Mouse (Mus musculus): ENCODE results near the gene Ints13. TPM values are rescaled to one million over a fixed set of nuclear protein-coding genes. Genes with fewer than 3 reads are reported as not detected.

Gene Ints13
- polyA plus RNA-seq (2015; fragmentation: Nextera tagmentation; extraction: Ambion mirVana), result 79.5 and 83.1 TPM in 2 replicates

- no peaks in the 10 kb centered on the region for H3K9me3 ChIP-seq (ENCODE audit: low read length)
- peak within 1 kb of the TSS; percentile 97 for H3K4me3 ChIP-seq (ENCODE audit: low read length)
- H3K9ac ChIP-seq (replicated peaks; ENCODE audit: low read length), result peak within 1 kb of the TSS; percentile 97
- WGBS, result under 1% methylated on average over 72 of the region's 77 CpGs
- no peaks in the 10 kb centered on the region for H3K36me3 ChIP-seq (ENCODE audit: insufficient read depth, low read length)
- peak within 1 kb of the TSS; percentile 96 for H3K27ac ChIP-seq (ENCODE audit: low read length)
- peak within 1 kb of the TSS; percentile 87 for H3K4me2 ChIP-seq (replicated peaks; ENCODE audit: low read depth, low read length)
- H3K27me3 ChIP-seq (ENCODE audit: insufficient read depth, low read length), result no peaks in the 10 kb centered on the region
- peaks cover 31% of the 10 kb centered on the region for H3K4me1 ChIP-seq (ENCODE audit: insufficient read depth, low read length)
- ATAC-seq (ENCODE audit: low FRiP score, low TSS enrichment), result peak; percentile 96
Measured at GRCm38 (mm10) chr6:146577310-146578109, at the start of gene Ints13. Gene Ints13 (minus strand): TSS chr6:146577835.

DNA sequence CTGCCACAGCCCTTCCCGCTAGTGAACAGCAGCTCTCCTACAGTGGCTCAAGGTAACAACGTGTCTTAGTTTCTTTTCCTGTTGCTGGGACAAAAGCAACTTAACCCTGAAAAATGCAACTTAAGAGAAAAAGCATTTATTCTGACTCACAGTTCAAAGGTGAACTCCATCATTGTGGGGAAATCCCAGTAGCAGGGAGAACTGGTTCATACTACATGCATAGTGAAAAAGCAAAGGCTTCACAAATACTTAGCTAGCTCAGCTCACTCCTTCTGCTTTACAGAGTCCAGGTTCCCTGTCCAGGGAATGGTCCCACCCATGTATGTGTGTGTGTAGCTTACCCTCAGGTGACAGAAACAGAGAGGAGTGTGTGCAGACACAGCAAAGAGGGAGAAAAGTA, 39.0 kb upstream of the Ints13 start:
- Histone ChIP-seq H3K9me3 (ENCODE audit: low read length) (no peaks in the 10 kb centered on the region), H3K4me2 (replicated peaks; ENCODE audit: low read depth, low read length) (no peak overlapping the region), H3K27ac (ENCODE audit: low read length) (no peak overlapping the region), H3K9ac (replicated peaks; ENCODE audit: low read length) (no peak overlapping the region), H3K36me3 (ENCODE audit: insufficient read depth, low read length) (peaks cover 70% of the 10 kb centered on the region), H3K27me3 (ENCODE audit: insufficient read depth, low read length) (no peaks in the 10 kb centered on the region), H3K4me1 (ENCODE audit: insufficient read depth, low read length) (no peaks in the 10 kb centered on the region), H3K4me3 (ENCODE audit: low read length) (no peak overlapping the region)
- ATAC-seq (ENCODE audit: low FRiP score, low TSS enrichment), result no peak
- WGBS, result 90% methylated on average over 2 of the region's 2 CpGs

GRCm38 (mm10) chr6:146615891-146616290, 38.3 kb upstream of the Ints13 start:
- no peaks in the 10 kb centered on the region for H3K9me3 ChIP-seq (ENCODE audit: low read length)
- H3K27me3 ChIP-seq (ENCODE audit: insufficient read depth, low read length), result no peaks in the 10 kb centered on the region
- no peak overlapping the region for H3K4me2 ChIP-seq (replicated peaks; ENCODE audit: low read depth, low read length)
- no peak overlapping the region for H3K4me3 ChIP-seq (ENCODE audit: low read length)
- no peaks in the 10 kb centered on the region for H3K4me1 ChIP-seq (ENCODE audit: insufficient read depth, low read length)
- no peak overlapping the region for H3K9ac ChIP-seq (replicated peaks; ENCODE audit: low read length)
- ATAC-seq (ENCODE audit: low FRiP score, low TSS enrichment), result no peak
- H3K27ac ChIP-seq (ENCODE audit: low read length), result no peak overlapping the region
- WGBS, result 91% methylated on average over 8 of the region's 8 CpGs
- peaks cover 64% of the 10 kb centered on the region for H3K36me3 ChIP-seq (ENCODE audit: insufficient read depth, low read length)

DNA sequence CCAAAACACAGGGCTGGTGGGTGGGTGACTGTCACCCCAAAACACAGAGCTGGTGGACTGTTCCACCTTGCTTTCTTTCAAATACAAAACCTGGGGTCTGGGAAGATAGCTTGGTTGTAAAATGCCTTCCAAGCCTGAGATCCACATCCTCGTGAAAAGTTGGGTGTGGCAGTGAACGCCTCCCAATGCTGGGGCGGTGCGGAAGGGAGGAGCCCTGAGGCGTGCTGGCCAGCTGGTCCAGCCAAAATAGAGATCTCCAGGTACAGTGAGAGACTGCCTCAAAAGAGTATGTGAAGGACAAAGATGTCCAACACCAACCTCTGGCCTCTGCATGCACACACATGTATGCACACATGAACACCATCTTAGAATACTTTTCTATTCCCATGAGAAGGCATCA, 36.9 kb upstream of the Ints13 start:
- H3K9me3 ChIP-seq (ENCODE audit: low read length), result no peaks in the 10 kb centered on the region
- no peak overlapping the region for H3K9ac ChIP-seq (replicated peaks; ENCODE audit: low read length)
- H3K4me1 ChIP-seq (ENCODE audit: insufficient read depth, low read length), result no peaks in the 10 kb centered on the region
- H3K4me3 ChIP-seq (ENCODE audit: low read length), result no peak overlapping the region
- no peak overlapping the region for H3K27ac ChIP-seq (ENCODE audit: low read length)
- ATAC-seq (ENCODE audit: low FRiP score, low TSS enrichment), result no peak
- H3K36me3 ChIP-seq (ENCODE audit: insufficient read depth, low read length), result peaks cover 62% of the 10 kb centered on the region
- WGBS, result 90% methylated on average over 5 of the region's 5 CpGs
- H3K4me2 ChIP-seq (replicated peaks; ENCODE audit: low read depth, low read length), result no peak overlapping the region
- no peaks in the 10 kb centered on the region for H3K27me3 ChIP-seq (ENCODE audit: insufficient read depth, low read length)

GRCm38 (mm10) chr6:146613907-146614306, 36.3 kb upstream of the Ints13 start:
- no peaks in the 10 kb centered on the region for H3K4me1 ChIP-seq (ENCODE audit: insufficient read depth, low read length)
- H3K4me3 ChIP-seq (ENCODE audit: low read length), result no peak overlapping the region
- no peaks in the 10 kb centered on the region for H3K27me3 ChIP-seq (ENCODE audit: insufficient read depth, low read length)
- no peaks in the 10 kb centered on the region for H3K9me3 ChIP-seq (ENCODE audit: low read length)
- no peak overlapping the region for H3K27ac ChIP-seq (ENCODE audit: low read length)
- ATAC-seq (ENCODE audit: low FRiP score, low TSS enrichment), result no peak
- H3K9ac ChIP-seq (replicated peaks; ENCODE audit: low read length), result no peak overlapping the region
- no peak overlapping the region for H3K4me2 ChIP-seq (replicated peaks; ENCODE audit: low read depth, low read length)
- H3K36me3 ChIP-seq (ENCODE audit: insufficient read depth, low read length), result peaks cover 65% of the 10 kb centered on the region
- 90% methylated on average over 5 of the region's 5 CpGs for WGBS

DNA sequence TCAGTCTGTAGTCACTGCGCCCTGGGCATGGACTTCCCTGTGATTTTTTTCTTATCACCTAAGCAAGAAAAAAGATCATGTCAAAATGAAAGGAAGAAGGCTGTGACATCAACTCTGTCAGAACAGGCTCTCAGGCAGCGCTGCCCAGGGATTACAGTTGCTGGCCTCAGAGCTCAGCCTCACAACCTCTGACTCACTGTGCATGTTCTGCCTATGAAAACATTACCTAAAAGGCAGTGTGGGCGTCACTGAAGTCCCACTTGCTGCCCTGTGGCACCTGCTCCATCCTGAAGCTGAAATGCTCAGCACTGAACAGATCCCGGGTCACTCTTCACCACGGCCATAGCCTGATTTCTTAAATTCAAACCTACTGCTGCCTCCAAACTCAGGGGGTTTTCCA, 35.1 kb upstream of the Ints13 start:
- 89% methylated on average over 5 of the region's 5 CpGs for WGBS
- H3K27me3 ChIP-seq (ENCODE audit: insufficient read depth, low read length), result no peaks in the 10 kb centered on the region
- no peak overlapping the region for H3K4me2 ChIP-seq (replicated peaks; ENCODE audit: low read depth, low read length)
- no peak overlapping the region for H3K9ac ChIP-seq (replicated peaks; ENCODE audit: low read length)
- no peaks in the 10 kb centered on the region for H3K9me3 ChIP-seq (ENCODE audit: low read length)
- H3K36me3 ChIP-seq (ENCODE audit: insufficient read depth, low read length), result peaks cover 59% of the 10 kb centered on the region
- H3K4me1 ChIP-seq (ENCODE audit: insufficient read depth, low read length), result no peaks in the 10 kb centered on the region
- no peak overlapping the region for H3K27ac ChIP-seq (ENCODE audit: low read length)
- no peak for ATAC-seq (ENCODE audit: low FRiP score, low TSS enrichment)
- H3K4me3 ChIP-seq (ENCODE audit: low read length), result no peak overlapping the region

DNA sequence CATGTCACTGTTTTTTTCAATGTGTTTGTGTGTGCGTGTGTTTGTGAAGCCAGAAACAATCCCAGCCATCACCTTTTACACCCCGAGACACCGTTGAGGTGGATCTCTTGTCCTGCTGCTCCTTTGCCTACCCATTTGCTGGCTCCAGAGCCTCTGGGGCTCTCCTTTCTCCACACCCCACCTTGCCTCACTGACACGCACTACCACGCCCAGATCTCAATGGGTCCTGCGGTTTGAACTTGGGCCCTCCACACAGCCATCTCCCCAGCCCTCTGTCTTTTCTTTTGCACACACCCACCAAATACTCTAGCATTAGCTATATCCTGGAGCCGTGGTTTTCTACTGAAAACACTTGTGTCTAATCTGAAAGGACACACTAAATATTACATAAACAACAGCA, 34.3 kb upstream of the Ints13 start:
- no peaks in the 10 kb centered on the region for H3K4me1 ChIP-seq (ENCODE audit: insufficient read depth, low read length)
- 90% methylated on average over 7 of the region's 7 CpGs for WGBS
- H3K4me2 ChIP-seq (replicated peaks; ENCODE audit: low read depth, low read length), result no peak overlapping the region
- no peak for ATAC-seq (ENCODE audit: low FRiP score, low TSS enrichment)
- H3K9me3 ChIP-seq (ENCODE audit: low read length), result no peaks in the 10 kb centered on the region
- H3K4me3 ChIP-seq (ENCODE audit: low read length), result no peak overlapping the region
- peaks cover 54% of the 10 kb centered on the region for H3K36me3 ChIP-seq (ENCODE audit: insufficient read depth, low read length)
- H3K27ac ChIP-seq (ENCODE audit: low read length), result no peak overlapping the region
- no peak overlapping the region for H3K9ac ChIP-seq (replicated peaks; ENCODE audit: low read length)
- no peaks in the 10 kb centered on the region for H3K27me3 ChIP-seq (ENCODE audit: insufficient read depth, low read length)

DNA sequence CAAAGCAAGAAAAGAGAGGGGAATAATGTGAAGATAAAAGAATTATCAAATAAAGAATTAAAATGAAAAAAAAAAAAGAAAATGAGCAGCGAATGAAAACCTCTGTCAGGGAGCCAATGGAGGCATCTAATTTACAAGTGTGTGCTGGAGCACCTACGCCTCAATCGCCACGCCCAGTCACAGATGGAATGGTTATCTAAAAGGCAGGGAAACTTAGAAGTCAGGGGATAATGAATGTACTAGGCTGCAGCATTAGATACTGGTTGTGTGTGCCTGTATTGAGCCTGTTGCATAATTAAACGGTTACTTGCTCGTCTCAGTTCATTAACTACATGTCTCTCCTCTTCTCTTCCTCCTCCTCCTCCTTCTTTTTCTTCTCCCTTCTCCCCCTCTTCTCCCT, 33.8 kb upstream of the Ints13 start:
- WGBS, result 65% methylated on average over 6 of the region's 6 CpGs

DNA sequence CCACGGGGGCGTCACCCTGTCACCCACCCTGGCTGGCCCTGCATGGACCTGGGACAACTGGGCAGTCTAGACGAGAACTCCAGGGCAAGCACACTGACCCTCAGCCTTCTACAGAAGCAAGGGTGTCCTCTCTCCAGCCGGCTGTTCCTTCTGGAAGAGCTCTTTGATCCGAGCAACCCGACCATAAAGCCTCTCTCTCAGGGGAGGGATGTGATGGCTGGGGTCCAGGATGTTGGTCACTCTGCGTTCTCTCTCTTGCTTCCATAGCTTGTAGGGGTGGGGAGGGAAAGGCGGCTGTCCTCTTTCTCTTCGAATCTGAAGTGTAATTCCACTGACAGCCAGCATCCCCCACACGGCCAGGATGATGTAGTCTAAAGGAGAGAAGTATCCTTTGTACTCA, 26.0 kb upstream of the Ints13 start:
- peaks cover 54% of the 10 kb centered on the region for H3K36me3 ChIP-seq (ENCODE audit: insufficient read depth, low read length)
- 43% methylated on average over 10 of the region's 10 CpGs for WGBS
- no peak overlapping the region for H3K27ac ChIP-seq (ENCODE audit: low read length)
- H3K27me3 ChIP-seq (ENCODE audit: insufficient read depth, low read length), result no peaks in the 10 kb centered on the region
- no peaks in the 10 kb centered on the region for H3K4me1 ChIP-seq (ENCODE audit: insufficient read depth, low read length)
- H3K9ac ChIP-seq (replicated peaks; ENCODE audit: low read length), result no peak overlapping the region
- H3K4me3 ChIP-seq (ENCODE audit: low read length), result no peak overlapping the region
- H3K4me2 ChIP-seq (replicated peaks; ENCODE audit: low read depth, low read length), result no peak overlapping the region
- H3K9me3 ChIP-seq (ENCODE audit: low read length), result no peaks in the 10 kb centered on the region
- ATAC-seq (ENCODE audit: low FRiP score, low TSS enrichment), result no peak

More for the DNA sequence above, 33.8 kb upstream of the Ints13 start:
- Histone ChIP-seq H3K4me1 (ENCODE audit: insufficient read depth, low read length) (no peaks in the 10 kb centered on the region), H3K27ac (ENCODE audit: low read length) (no peak overlapping the region), H3K36me3 (ENCODE audit: insufficient read depth, low read length) (peaks cover 49% of the 10 kb centered on the region), H3K9ac (replicated peaks; ENCODE audit: low read length) (no peak overlapping the region), H3K4me3 (ENCODE audit: low read length) (no peak overlapping the region), H3K27me3 (ENCODE audit: insufficient read depth, low read length) (no peaks in the 10 kb centered on the region), H3K9me3 (ENCODE audit: low read length) (no peaks in the 10 kb centered on the region), H3K4me2 (replicated peaks; ENCODE audit: low read depth, low read length) (no peak overlapping the region)
- no peak for ATAC-seq (ENCODE audit: low FRiP score, low TSS enrichment)

- Histone ChIP-seq H3K9ac (replicated peaks; ENCODE audit: low read length) (no peak overlapping the region), H3K27ac (ENCODE audit: low read length) (no peak overlapping the region), H3K4me3 (ENCODE audit: low read length) (no peak overlapping the region), H3K9me3 (ENCODE audit: low read length) (no peaks in the 10 kb centered on the region), H3K4me1 (ENCODE audit: insufficient read depth, low read length) (no peaks in the 10 kb centered on the region), H3K36me3 (ENCODE audit: insufficient read depth, low read length) (peaks cover 52% of the 10 kb centered on the region), H3K27me3 (ENCODE audit: insufficient read depth, low read length) (no peaks in the 10 kb centered on the region), H3K4me2 (replicated peaks; ENCODE audit: low read depth, low read length) (no peak overlapping the region)
- WGBS, result 69% methylated on average over 4 of the region's 4 CpGs
- ATAC-seq (ENCODE audit: low FRiP score, low TSS enrichment), result no peak
Measured at GRCm38 (mm10) chr6:146602601-146603000, 25.0 kb upstream of the Ints13 start.

Data from kidney, embryonic 16.5 days (tissue).